Mouse (Mus musculus) embryo, embryonic 9.5 days (tissue): Measurements from ENCODE around the gene Sox6.

Experiments
- DNase-seq: peaks from one replicate; pipeline ENCODE4 v3.0.0-alpha.2; 2017; ENCODE audit errors: extremely low spot score

Sox6 gene

DNA sequence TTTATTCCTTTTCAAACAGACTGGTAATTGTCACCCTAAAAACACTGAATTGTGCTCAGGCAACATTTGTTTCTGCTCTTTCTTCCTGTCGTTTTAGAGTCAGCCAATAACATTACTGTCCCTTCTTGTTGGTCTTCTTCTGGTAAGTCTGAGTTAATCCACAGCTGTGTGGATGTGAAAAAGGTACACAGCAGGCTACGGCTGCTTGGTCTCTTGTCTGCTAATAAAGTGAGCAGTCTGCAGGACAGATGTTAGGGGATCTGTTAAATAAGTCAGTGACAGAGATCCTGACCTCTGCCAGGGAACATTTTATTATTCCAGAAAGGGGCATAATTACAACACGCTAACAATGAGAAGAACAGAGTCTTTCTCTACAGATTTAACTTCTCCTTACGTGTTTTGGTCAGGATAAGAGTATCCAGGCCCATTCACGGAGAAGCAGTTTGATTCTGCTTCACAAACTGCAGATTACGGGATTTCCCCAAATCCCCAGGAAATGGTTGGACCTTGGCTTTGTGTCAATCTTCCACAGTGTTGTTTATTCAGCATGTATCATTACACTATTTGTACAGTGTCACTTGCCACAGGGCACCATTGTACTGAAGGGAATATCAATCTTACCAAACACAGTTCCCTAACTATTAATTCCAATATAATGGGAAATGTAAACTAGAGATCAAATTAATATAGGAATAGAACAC, 474.1 kb downstream of the Sox6 start:
- peak; percentile 42 for DNase-seq

GRCm38 (mm10) chr7:115556677-115557076, 481.9 kb downstream of the Sox6 start:
- DNase-seq = no peak

GRCm38 (mm10) chr7:115550197-115550804, 488.3 kb downstream of the Sox6 start:
- no peak for DNase-seq

GRCm38 (mm10) chr7:115549670-115550069, 488.9 kb downstream of the Sox6 start:
- DNase-seq = no peak

DNA sequence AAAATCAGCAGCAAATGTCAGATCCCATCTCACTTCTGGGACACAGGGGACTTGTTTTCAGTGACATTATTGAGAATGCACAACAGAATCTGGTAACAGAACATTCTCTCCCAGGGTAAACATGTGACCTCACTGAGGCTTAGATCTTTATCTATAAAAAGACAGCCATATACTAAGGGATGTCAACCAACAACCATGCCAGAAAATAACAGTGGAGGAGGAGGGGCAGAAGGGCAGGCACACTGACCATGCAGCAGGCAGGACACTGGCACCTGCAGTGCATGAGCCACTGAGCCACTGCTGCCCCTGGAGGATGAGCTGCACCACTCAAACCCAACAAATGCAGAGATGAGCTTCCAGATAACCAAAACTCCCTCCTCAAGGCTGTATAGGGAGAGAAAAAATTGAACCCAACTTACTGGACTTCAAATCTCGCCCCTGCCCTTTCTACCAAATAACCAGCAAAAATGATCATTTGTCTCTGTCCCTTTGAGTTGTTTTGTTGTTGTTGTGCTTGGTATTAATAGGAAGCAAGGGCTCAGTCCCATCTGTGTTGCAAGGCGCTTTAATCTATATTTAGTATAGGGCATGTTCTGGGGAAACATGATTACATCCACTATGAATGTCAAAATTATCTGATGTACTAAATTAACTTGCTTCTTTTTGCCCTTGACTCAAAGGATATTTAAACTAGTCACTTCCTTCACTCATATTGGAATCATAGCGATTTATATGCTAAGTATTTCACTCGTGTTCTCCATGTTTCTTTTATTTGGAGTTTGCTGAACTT, 492.8 kb downstream of the Sox6 start:
- DNase-seq = no peak

GRCm38 (mm10) chr7:115543596-115543995, 495.0 kb downstream of the Sox6 start:
- DNase-seq = no peak

- no peak for DNase-seq
Observed at GRCm38 (mm10) chr7:115540261-115540660, 498.3 kb downstream of the Sox6 start.

GRCm38 (mm10) chr7:115539003-115539402, 499.6 kb downstream of the Sox6 start:
- no peak for DNase-seq

DNA sequence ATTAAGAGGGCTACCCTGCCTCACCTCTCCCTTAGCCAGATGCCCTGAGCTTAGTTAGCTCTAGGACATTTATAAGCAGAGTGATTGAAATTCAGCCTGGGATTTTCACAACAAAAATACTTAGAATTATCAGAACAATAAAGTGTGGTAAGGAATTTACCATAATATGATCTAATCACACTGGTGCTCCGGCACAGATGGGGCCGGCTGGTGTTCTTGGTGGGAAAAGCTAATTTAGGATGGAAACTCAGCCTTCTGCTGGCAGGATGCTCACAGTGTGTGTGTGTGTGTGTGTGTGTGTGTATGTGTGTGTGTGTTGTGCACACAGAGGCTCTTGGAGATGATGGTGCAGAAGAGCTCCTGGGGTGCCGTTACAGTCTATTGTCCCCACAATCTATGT, 501.0 kb downstream of the Sox6 start:
- DNase-seq = no peak

- no peak for DNase-seq
Observed at GRCm38 (mm10) chr7:115536521-115536920, 502.1 kb downstream of the Sox6 start.

- no peak for DNase-seq
Observed at GRCm38 (mm10) chr7:115531875-115532274, 506.7 kb downstream of the Sox6 start.

GRCm38 (mm10) chr7:115531217-115531616, 507.4 kb downstream of the Sox6 start:
- DNase-seq = no peak

GRCm38 (mm10) chr7:115517701-115518100, 520.9 kb downstream of the Sox6 start:
- no peak for DNase-seq

GRCm38 (mm10) chr7:115513681-115514080, 524.9 kb downstream of the Sox6 start:
- no peak for DNase-seq

DNA sequence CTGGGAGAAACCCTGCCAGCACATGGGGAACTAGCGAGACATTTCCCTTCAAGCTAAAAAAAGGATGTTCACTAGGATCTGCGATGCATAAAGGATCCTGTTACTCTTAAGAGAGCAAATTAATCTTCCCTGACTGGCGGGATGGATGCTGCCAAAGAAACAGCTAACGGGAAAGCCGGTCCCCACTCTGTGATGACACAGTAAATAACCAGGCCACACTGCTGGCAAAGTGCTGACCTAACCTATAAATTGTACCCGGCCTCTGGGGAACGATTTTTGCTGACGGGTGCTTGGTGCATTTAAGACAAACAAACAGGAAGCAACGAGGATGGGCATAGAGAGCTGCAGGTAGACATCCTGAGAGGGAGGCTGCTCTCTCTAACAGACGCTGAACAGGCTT, 526.8 kb downstream of the Sox6 start:
- DNase-seq = no peak

DNA sequence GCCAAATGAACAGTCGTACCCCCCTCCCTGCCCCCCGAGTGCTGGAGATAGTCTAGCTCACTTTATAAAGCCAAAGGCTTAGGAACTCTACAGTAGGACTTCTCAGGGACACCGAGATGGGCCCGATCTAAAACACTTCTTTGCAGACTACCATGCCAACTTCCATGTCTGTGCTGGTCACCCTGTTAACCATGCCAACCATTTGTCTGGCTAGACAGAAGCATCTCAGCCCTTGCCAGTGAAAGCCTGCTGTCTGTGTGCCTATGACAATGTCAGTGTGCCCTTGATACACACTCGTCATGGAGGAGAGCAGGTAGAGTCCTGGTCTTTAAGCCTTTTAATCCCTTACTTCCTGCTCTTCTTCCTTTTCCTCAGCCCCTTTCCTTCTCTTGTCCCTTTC, 527.5 kb downstream of the Sox6 start:
- no peak for DNase-seq

DNA sequence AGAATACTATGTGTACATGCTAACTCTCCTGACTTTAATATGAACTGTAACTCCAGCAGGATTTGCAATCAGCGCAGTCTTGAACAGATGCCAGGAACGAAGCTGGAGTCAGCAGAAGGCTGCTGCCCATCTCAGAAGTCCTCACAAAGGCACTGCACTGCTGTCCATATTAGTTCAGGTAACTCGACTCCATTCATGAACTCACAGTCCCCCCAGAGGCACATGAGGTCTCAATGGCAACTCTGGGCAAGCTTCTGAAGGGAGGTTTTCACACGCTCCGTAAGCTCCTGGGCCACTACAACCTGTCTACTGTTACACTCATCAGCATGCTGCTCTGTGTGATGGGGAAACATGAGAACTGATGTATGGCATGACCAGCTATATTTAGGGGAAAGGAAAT, 528.6 kb downstream of the Sox6 start:
- DNase-seq = peak; percentile 16

DNA sequence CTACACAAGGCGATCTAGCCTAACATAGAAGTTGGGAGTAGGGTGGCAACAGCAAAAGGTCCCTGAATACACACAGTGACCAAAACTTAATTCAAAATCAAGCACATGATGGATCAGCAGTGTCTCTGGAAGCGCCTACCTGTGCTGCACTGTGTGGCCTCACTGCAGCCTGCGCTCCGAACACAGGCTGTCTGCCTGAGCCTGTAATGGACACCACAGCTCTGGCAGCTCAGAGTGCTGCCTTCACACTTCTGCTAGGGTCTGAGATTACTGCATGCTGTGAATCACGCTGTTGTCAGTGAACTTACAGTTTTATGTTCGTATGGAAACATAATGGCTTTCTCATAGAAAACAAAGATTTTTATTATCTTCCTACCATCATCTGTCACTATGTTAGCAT, 532.2 kb downstream of the Sox6 start:
- DNase-seq = no peak

GRCm38 (mm10) chr7:115501497-115501896, 537.1 kb downstream of the Sox6 start:
- DNase-seq = peak; percentile 53

GRCm38 (mm10) chr7:115500825-115501224, 537.8 kb downstream of the Sox6 start:
- DNase-seq = no peak

GRCm38 (mm10) chr7:115500170-115500569, 538.4 kb downstream of the Sox6 start:
- no peak for DNase-seq

DNA sequence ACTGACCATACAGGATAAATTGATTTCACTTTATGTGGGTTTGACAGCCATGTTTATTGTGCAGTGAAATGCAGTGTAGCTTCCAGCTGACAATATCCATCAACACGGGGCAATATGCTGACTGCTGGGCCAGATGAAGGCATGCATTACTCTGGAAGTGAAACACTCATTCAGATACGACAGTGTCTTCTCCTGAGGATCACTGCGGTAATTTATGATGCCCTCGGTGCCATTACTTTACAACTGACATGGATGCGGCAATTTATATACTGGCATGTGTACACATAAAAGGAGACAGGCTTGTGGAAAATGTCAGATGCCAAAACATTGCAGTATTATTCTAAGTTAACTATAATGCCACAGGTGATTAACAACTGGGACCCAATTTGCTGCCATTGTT, 546.9 kb downstream of the Sox6 start:
- DNase-seq = no peak

GRCm38 (mm10) chr7:115489608-115490007, 549.0 kb downstream of the Sox6 start:
- no peak for DNase-seq
